Comparison of ENCODE assay signal across 8 mouse cellular contexts in genomic region chr13:110968507-110968905, GRCm38 (mm10).
A peak's percentile ranks its signal among the peaks of the same experiment; 100 is the strongest.
DNase-seq lines count a peak whose midpoint lies in the region; ATAC-seq and TF ChIP-seq lines count a peak whose summit lies in the region.

No protein-coding gene starts in this region.

- no peaks in the 10 kb centered on the region for H3K9me3 ChIP-seq in heart, embryonic 16.5 days (replicated peaks; ENCODE audit: control insufficient read depth, low read length)

- 0 out of 2 replicates have a peak overlapping the region, but pooled peaks have one; percentile 4 for H3K4me2 ChIP-seq in heart, embryonic 16.5 days (ENCODE audit: low read depth, low read length)

- no peaks in the 10 kb centered on the region for H3K4me1 ChIP-seq in cerebellum, adult 2 months (ENCODE audit: control insufficient read depth, insufficient read depth, low read length)
- peaks cover 19% of the 10 kb centered on the region for H3K4me1 ChIP-seq in heart, embryonic 16.5 days (ENCODE audit: control insufficient read depth, insufficient read depth, low read length)

- no peak overlapping the region for H3K27ac ChIP-seq in cerebellum, adult 2 months (ENCODE audit: insufficient read depth, low read length)
- no peak overlapping the region for H3K27ac ChIP-seq in heart, embryonic 16.5 days (ENCODE audit: low read length)

- no peaks in the 10 kb centered on the region for H3K27me3 ChIP-seq in cerebellum, adult 2 months (ENCODE audit: control insufficient read depth, insufficient read depth, low read length)
- H3K27me3 ChIP-seq in heart, embryonic 16.5 days (ENCODE audit: control insufficient read depth, insufficient read depth, low read length), result no peaks in the 10 kb centered on the region

- peak; percentile 23; the same call in 1 of the 2 replicates for TF ChIP-seq CTCF in cerebellum, adult 2 months (IDR thresholded peaks at IDR 0.05; ENCODE audit: borderline replicate concordance, insufficient read depth, low read depth, low read length)

- DNase-seq in cerebellum, adult 2 months, result peak; percentile 14 to 15
- no peak for DNase-seq in cerebellum, adult 9-10 months
- peak; percentile 5 for DNase-seq in urinary bladder, postnatal 25 days (ENCODE audit: low spot score)
- DNase-seq in urinary bladder, postnatal 10 days (ENCODE audit: low spot score), result no peak
- peak; percentile 17 for DNase-seq in lung, postnatal 36 days
- DNase-seq in adrenal gland, adult 2 months, result no peak
- no peak for DNase-seq in adrenal gland, postnatal 36 days

- H3K36me3 ChIP-seq in heart, embryonic 16.5 days (ENCODE audit: control insufficient read depth, insufficient read depth), result no peaks in the 10 kb centered on the region

- 11% methylated on average over 7 of the region's 7 CpGs for WGBS in cerebellum, adult 2 months
- WGBS in heart, embryonic 16.5 days, result 27% methylated on average over 7 of the region's 7 CpGs

- ATAC-seq in heart, embryonic 16.5 days (replicated peaks; ENCODE audit: extremely low read depth, insufficient read depth, low FRiP score), result peak; percentile 66; the same call in 1 of the 2 replicates

- no peak overlapping the region for H3K4me3 ChIP-seq in cerebellum, adult 2 months (replicated peaks; ENCODE audit: insufficient read depth, low read depth, low read length)
- H3K4me3 ChIP-seq in heart, embryonic 16.5 days (ENCODE audit: low read length), result no peak overlapping the region

- 0 out of 2 replicates have a peak overlapping the region, but pooled peaks have one; percentile 0 for H3K9ac ChIP-seq in heart, embryonic 16.5 days (ENCODE audit: low read length)

- no peak for TF ChIP-seq POLR2A in cerebellum, adult 2 months (IDR thresholded peaks at IDR 0.05; ENCODE audit: borderline replicate concordance, insufficient read depth, low read length)

Comparison
In these comparisons a context has a peak if more than half of its experiments do, and no peak if none do; other contexts are left out.
1. DNase-seq: peak in cerebellum, adult 2 months (2 of 2), urinary bladder, postnatal 25 days (single experiment) and lung, postnatal 36 days (single experiment); none in cerebellum, adult 9-10 months (single experiment), urinary bladder, postnatal 10 days (single experiment), adrenal gland, adult 2 months (single experiment) and adrenal gland, postnatal 36 days (0 of 2).